Mouse (Mus musculus): ENCODE measurements around the gene Hist1h2ag.

GRCm38 (mm10) chr13:22019934-22020835 is 22.6 kb downstream of the Hist1h2ag start:
- no peak for TF ChIP-seq CTCF (conservative IDR thresholded peaks at IDR 0.05; ENCODE audit: low read length)
- TF ChIP-seq NANOG (IDR thresholded peaks at IDR 0.05; ENCODE audit: borderline replicate concordance, low read length), result no peak

Measured in E14TG2a.4 (cell line).